Mouse (Mus musculus) hindbrain, embryonic 16.5 days (tissue): ENCODE data around the gene Olfr99. TPM values are rescaled to one million over a fixed set of nuclear protein-coding genes. Genes with fewer than 3 reads are reported as not detected.

ENCODE experiments used
- ATAC-seq: fragments of 200-750 bp; cut with Nextera tagmentation; 2 replicates; pipeline ENCODE4 v1.8.0; 2017; ENCODE audit warnings: moderate TSS enrichment, moderate library complexity
- H3K27ac ChIP-seq: fragments of 300-500 bp; sonication (generic); 2 replicates; pipeline ENCODE4 v1.5.1; 2014; ENCODE audit warnings: low read depth, mild to moderate bottlenecking, control low read depth, low read length, moderate library complexity
- H3K27me3 ChIP-seq: fragments of 300-500 bp; sonication (generic); replicated peaks from 2 replicates; pipeline ENCODE4 v1.6.1; 2014; ENCODE audit warnings: low read length; ENCODE audit not compliant: control insufficient read depth, insufficient read depth
- H3K36me3 ChIP-seq: fragments of 300-500 bp; sonication (generic); 2 replicates; pipeline ENCODE4 v1.6.1; 2014; ENCODE audit warnings: mild to moderate bottlenecking, low read length, moderate library complexity, mixed read lengths; ENCODE audit not compliant: control insufficient read depth, insufficient read depth
- H3K4me1 ChIP-seq: fragments of 300-500 bp; sonication (generic); 2 replicates; pipeline ENCODE4 v1.6.1; 2014; ENCODE audit warnings: low read depth, low read length; ENCODE audit not compliant: control insufficient read depth, insufficient read depth
- H3K4me2 ChIP-seq: fragments of 300-500 bp; sonication (generic); 2 replicates; pipeline ENCODE4 v1.6.1; 2014; ENCODE audit warnings: mild to moderate bottlenecking, low read length, control low read depth, moderate library complexity
- H3K4me3 ChIP-seq: fragments of 300-500 bp; sonication (generic); 2 replicates; pipeline ENCODE4 v1.5.1; 2014; ENCODE audit warnings: mild to moderate bottlenecking, low read length, control low read depth, moderate library complexity
- H3K9ac ChIP-seq: fragments of 300-500 bp; sonication (generic); 2 replicates; pipeline ENCODE4 v1.6.1; 2014; ENCODE audit warnings: low read depth, mild to moderate bottlenecking, control low read depth, low read length, moderate library complexity
- H3K9me3 ChIP-seq: fragments of 300-500 bp; sonication (generic); 2 replicates; pipeline ENCODE4 v1.6.1; 2014; ENCODE audit warnings: mild to moderate bottlenecking, low read length, moderate library complexity; ENCODE audit not compliant: control insufficient read depth
- WGBS: fragments of 180-500 bp; shearing (Covaris S2); extraction: QIAGEN DNeasy Blood & Tissue Kit; methylation state at CpG from one replicate; pipeline ENCODE4 v1.1.7; 2014; 5-methylcytosine and 5-hydroxymethylcytosine counted together
- polyA plus RNA-seq: library from polyadenylated mRNA; unstranded; fragments of >200 nt; fragmentation: Nextera tagmentation; extraction: Ambion mirVana; gene quantifications from 2 replicates; pipeline ENCODE4 v1.2.1, GENCODE M21; 2015

The Olfr99 gene
- polyA plus RNA-seq = not detected in 2 replicates

DNA sequence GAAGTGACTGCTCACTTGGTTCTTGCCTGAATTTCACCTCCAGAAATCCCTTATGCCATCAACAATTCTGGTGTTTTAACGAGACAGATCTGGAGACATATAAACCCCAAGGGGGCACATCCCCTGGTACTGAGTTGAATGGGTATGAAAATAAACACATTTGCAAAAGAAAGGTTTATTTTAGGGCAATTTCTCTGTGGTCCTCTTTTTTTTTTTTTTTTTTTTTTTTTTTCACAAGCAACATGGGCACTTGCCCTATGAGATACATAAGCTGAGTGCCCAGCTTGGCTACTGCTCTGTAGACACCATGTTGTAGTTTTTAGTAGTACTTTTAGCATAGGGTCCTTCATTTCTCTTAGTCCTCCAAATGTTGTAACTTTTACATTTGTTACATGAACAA lies at the start of gene Olfr99:
Gene Olfr99, minus strand, starts transcription at position 101 of the 400 bp plus-strand sequence.
- ATAC-seq = no peak
- Histone ChIP-seq H3K27ac (no peak within 1 kb of the TSS), H3K4me3 (no peak within 1 kb of the TSS), H3K9me3 (no peaks in the 10 kb centered on the region), H3K4me1 (no peaks in the 10 kb centered on the region), H3K27me3 (no peaks in the 10 kb centered on the region), H3K4me2 (no peak within 1 kb of the TSS), H3K36me3 (no peaks in the 10 kb centered on the region), H3K9ac (no peak within 1 kb of the TSS)
- WGBS = 77% methylated on average over 1 of the region's 1 CpGs

DNA sequence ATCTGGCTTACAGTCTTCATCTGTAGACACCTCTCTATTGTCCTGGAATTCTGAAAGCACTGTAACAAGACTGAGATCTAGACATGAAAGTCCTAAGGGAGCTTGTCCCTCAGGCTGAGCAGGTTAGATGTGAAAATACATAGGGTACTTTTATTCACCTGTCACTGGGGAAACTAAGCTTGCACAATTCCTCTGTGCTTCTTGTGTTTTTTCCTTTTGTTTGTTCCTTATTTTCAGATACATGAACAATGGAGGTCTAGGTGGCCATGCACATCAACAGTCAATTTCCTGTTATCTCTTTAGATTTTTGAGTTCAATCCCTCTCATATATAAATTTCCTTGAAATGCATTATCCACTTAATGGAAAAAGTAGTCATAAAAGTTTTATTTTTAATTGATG lies 33.7 kb upstream of the Olfr99 start, which contains the start of gene Olfr102:
Gene Olfr102, minus strand, starts transcription at position 101 of the 400 bp plus-strand sequence.
- Histone ChIP-seq H3K27me3 (no peaks in the 10 kb centered on the region), H3K4me3 (no peak within 1 kb of the TSS), H3K9ac (no peak within 1 kb of the TSS), H3K27ac (no peak within 1 kb of the TSS), H3K36me3 (no peaks in the 10 kb centered on the region), H3K9me3 (no peaks in the 10 kb centered on the region), H3K4me1 (no peaks in the 10 kb centered on the region), H3K4me2 (no peak within 1 kb of the TSS)
- no peak for ATAC-seq

DNA sequence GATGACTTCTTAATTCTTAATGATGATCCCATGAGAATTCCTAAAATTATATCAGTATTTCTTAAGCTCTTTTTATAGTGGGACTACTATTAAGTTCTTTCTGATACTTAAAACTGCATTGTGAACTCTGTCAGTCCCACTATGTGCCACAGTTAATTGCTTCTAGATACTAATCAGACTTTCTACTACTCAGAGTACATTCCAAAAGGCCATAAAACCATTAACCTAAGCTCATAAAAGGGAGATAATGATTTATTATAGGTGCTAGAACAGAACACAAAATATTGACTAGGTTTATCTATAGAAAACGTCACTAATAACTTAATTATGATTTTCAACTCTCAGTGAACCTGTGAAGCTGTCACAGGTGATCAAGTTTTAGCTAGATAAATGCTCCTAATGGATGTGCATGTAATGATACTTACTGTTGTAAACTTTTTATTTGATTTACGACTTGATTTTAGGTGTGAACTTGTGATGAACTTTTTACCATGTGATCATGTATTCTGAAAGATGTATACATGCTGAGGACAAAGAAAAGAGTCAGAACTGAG lies 27.0 kb upstream of the Olfr99 start:
- ATAC-seq = no peak

DNA sequence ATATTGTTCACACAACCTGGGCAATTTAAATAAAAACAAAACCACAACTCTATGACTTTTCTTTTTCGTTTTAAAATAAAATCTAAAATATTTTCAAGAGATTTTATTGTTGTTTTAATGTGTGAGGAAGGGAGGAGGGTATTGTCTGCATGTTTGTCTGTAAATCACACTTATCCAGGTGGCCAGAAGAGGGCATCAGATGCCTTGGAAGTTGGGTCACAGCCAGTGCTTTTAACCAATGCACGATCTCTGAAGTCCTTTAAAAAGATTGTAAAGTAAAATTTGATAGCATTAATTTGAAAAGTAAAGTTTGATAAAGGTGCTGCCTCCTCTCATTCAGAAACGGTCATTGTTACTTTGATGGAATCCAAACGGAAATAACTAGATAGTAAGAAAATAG lies 25.2 kb upstream of the Olfr99 start:
- 50% methylated on average over 4 of the region's 4 CpGs for WGBS
- no peaks in the 10 kb centered on the region for H3K27me3 ChIP-seq

More for the DNA sequence above, 27.0 kb upstream of the Olfr99 start:
- H3K9ac ChIP-seq = no peak overlapping the region
- no peaks in the 10 kb centered on the region for H3K9me3 ChIP-seq
- no peaks in the 10 kb centered on the region for H3K36me3 ChIP-seq
- WGBS = 57% methylated on average over 2 of the region's 2 CpGs
- no peak overlapping the region for H3K4me3 ChIP-seq
- H3K4me1 ChIP-seq = no peaks in the 10 kb centered on the region
- H3K27ac ChIP-seq = no peak overlapping the region
- H3K27me3 ChIP-seq = no peaks in the 10 kb centered on the region
- H3K4me2 ChIP-seq = no peak overlapping the region

DNA sequence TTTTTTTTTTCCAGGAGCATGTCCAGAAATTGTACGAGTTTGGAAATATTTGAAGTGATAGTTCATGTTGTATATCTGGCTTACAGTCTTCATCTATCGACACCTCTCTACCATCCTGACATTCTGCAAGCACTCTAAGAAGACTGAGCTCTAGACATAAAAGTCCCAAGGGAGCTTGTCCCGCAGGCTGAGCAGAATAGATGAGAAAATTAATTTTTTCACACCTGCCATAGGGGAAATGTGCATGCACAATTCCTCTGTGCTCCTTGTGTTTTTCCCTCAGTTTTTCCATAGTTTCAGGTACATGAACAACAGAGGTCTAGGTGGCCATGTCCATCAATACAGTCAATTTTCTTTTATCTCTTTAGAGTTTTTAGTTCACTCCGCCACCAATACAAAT lies 21.0 kb upstream of the Olfr99 start, which contains the start of gene Olfr101:
Gene Olfr101, minus strand, starts transcription at position 101 of the 400 bp plus-strand sequence.
- Histone ChIP-seq H3K4me2 (no peak within 1 kb of the TSS), H3K27ac (no peak within 1 kb of the TSS), H3K36me3 (no peaks in the 10 kb centered on the region), H3K4me3 (no peak within 1 kb of the TSS), H3K4me1 (no peaks in the 10 kb centered on the region), H3K27me3 (no peaks in the 10 kb centered on the region), H3K9me3 (no peaks in the 10 kb centered on the region), H3K9ac (no peak within 1 kb of the TSS)
- no peak for ATAC-seq
- WGBS = 79% methylated on average over 4 of the region's 4 CpGs

More for the DNA sequence above, 25.2 kb upstream of the Olfr99 start:
- H3K9ac ChIP-seq = no peak overlapping the region
- H3K36me3 ChIP-seq = no peaks in the 10 kb centered on the region
- no peak for ATAC-seq
- no peak overlapping the region for H3K27ac ChIP-seq
- no peak overlapping the region for H3K4me3 ChIP-seq
- H3K4me2 ChIP-seq = no peak overlapping the region
- H3K9me3 ChIP-seq = no peaks in the 10 kb centered on the region
- H3K4me1 ChIP-seq = no peaks in the 10 kb centered on the region

DNA sequence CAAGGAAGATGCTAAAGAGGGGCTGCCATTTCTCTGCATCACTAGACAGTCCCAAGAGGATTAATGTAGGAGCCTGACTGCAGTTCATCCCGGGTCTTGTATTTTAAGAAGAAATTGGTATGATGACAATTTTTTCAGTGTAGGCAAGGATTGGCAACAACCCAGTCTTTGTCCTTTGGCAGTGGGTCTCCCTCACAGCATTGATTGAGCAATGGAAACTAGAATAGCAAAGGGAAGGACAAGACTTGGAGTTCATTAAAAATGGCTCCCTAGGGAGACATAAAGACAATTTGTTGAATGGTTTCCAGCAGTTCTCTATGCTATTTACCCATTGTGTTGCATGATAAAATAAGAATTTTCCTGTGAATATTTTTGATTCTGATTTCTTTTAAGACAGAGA lies 2.9 kb downstream of the Olfr99 start:
- H3K9ac ChIP-seq = no peak overlapping the region
- WGBS = 65% methylated on average over 1 of the region's 1 CpGs
- no peaks in the 10 kb centered on the region for H3K36me3 ChIP-seq
- H3K4me3 ChIP-seq = no peak overlapping the region
- no peaks in the 10 kb centered on the region for H3K4me1 ChIP-seq
- H3K4me2 ChIP-seq = no peak overlapping the region
- no peak for ATAC-seq
- H3K9me3 ChIP-seq = no peaks in the 10 kb centered on the region
- no peaks in the 10 kb centered on the region for H3K27me3 ChIP-seq
- H3K27ac ChIP-seq = no peak overlapping the region

DNA sequence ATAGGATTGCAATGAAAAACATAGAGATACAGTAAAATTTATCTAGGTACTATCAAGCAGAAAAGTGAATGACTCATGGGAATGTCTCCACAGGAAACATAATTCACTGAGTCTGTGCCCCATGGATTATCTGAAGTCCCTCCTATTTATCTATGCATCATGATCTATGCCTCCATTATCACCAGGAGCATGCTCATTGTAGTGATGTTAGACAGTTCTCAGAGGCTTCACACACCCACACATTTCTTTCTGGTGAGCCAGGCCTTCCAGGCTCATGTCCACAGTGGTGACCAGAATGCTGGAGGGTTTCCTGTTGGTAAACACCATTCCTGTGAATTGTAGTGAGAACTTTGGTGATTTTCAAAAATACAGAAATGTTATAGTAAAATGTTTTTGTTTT lies 6.7 kb downstream of the Olfr99 start:
- Histone ChIP-seq H3K36me3 (no peaks in the 10 kb centered on the region), H3K9ac (no peak overlapping the region), H3K4me1 (no peaks in the 10 kb centered on the region), H3K27ac (no peak overlapping the region), H3K4me3 (no peak overlapping the region), H3K4me2 (no peak overlapping the region), H3K9me3 (no peaks in the 10 kb centered on the region), H3K27me3 (no peaks in the 10 kb centered on the region)
- ATAC-seq = no peak

DNA sequence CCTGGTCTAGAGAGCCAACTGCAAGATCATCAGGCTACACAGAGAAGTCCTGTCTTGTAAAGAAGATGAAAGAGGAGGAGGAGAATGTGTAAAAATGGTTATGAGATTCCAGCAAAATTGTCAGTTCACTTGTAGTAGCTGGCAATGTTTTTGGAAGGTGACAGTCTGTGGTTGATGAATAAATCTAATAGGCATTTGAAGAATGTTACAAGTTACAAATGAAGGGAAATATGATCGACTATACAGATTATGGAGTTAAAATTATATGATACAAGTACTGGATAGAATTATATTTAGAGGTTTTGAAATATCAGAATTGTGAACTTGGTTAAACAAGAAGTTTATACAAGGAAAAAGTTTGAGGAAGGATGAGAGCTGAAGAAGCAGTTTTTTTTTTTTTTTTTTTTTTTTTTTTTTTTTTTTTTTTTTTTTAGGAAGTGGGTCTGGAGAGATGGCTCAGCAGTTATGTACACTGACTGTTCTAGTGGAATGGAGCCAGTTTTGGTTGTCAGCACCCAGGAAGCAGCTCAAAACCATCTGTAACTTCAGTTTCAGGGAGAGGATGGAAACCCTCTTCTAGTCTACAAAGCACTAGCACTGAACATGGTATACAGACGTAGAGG lies 7.5 kb downstream of the Olfr99 start:
- no peak overlapping the region for H3K4me3 ChIP-seq
- H3K9ac ChIP-seq = no peak overlapping the region
- no peak for ATAC-seq
- H3K4me2 ChIP-seq = no peak overlapping the region
- no peak overlapping the region for H3K27ac ChIP-seq
- no peaks in the 10 kb centered on the region for H3K9me3 ChIP-seq
- H3K27me3 ChIP-seq = no peaks in the 10 kb centered on the region
- no peaks in the 10 kb centered on the region for H3K4me1 ChIP-seq
- no peaks in the 10 kb centered on the region for H3K36me3 ChIP-seq
- WGBS = 85% methylated on average over 2 of the region's 2 CpGs

DNA sequence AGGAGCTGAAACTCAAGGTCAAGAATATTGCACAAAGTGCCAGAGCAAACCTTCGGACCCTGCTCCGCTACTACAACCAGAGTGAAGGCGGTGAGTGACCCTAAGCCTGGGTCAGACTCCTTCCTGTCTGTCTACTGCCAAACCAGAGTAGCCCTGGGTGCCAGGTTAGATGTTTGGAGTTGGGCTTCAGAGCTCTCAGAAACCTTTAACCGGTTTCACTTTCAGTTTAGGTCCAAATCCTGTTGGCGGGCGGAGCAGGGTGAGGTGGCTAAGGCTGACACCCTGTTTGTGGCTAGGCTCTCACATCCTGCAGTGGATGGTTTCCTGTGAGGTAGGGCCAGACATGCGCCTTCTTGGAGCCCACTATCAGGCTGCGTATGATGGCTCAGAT lies 12.6 kb downstream of the Olfr99 start:
- Histone ChIP-seq H3K4me1 (no peaks in the 10 kb centered on the region), H3K27me3 (no peaks in the 10 kb centered on the region), H3K4me2 (peak overlapping the region; percentile 94), H3K27ac (no peak overlapping the region), H3K9ac (peak overlapping the region; percentile 54), H3K9me3 (no peaks in the 10 kb centered on the region), H3K36me3 (no peaks in the 10 kb centered on the region), H3K4me3 (peak overlapping the region; percentile 54)
- WGBS = 65% methylated on average over 8 of the region's 8 CpGs
- ATAC-seq = peak; percentile 43; the same call in 1 of the 2 replicates
